Mouse (Mus musculus): ENCODE results near the gene Pdzd7. TPM values are rescaled to one million over a fixed set of nuclear protein-coding genes. Genes with fewer than 3 reads are reported as not detected.

Pdzd7 gene
- total and polyA plus RNA-seq, 2 experiments from 2014 or later = 2.9 to 5.9 TPM

DNA sequence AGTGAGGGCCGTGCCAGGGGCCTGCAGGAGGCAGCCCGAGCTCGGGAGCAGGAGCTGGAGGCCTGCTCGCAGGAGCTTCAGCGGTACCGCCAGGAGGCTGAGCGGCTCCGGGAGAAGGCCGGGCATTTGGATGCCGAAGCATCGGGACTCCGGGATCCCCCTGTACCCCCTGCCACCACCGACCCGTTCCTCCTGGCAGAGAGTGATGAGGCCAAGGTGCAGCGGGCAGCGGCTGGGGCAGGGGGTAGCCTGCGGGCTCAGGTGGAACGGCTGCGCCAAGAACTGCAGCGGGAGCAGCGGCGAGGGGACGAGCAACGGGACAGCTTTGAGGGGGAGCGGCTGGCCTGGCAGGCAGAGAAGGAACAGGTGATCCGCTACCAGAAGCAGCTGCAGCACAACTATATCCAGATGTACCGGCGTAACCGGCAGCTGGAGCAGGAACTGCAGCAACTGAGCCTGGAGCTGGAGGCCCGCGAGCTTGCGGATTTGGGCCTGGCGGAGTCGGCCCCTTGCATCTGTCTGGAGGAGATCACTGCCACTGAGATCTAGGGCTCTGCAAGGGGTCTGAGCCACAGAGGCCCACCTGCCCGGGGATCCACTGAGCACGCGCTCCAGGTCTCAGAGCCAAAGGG is 19.5 kb downstream of the Pdzd7 start:
- H3K4me2 ChIP-seq (ENCODE audit: low read depth, low read length, poor library complexity, severe bottlenecking) = no peak overlapping the region
- no peak for DNase-seq (ENCODE audit: low spot score)
- H3K27me3 ChIP-seq (ENCODE audit: insufficient read depth, low read length) = no peaks in the 10 kb centered on the region
- no peak overlapping the region for H3K4me3 ChIP-seq (ENCODE audit: low read depth, low read length)
- no peak overlapping the region for H3K27ac ChIP-seq (ENCODE audit: low read depth, low read length)
- no peak for ATAC-seq (ENCODE audit: low FRiP score)
- H3K9ac ChIP-seq (replicated peaks; ENCODE audit: low read length, poor library complexity, severe bottlenecking) = no peak overlapping the region
- H3K36me3 ChIP-seq (ENCODE audit: insufficient read depth, low read length) = peaks cover 24% of the 10 kb centered on the region
- TF ChIP-seq CTCF (IDR thresholded peaks at IDR 0.05) = no peak
- H3K4me1 ChIP-seq (ENCODE audit: insufficient read depth, low read length) = no peaks in the 10 kb centered on the region
- 90% methylated on average over 37 of the region's 37 CpGs for WGBS
- no peaks in the 10 kb centered on the region for H3K9me3 ChIP-seq (ENCODE audit: low read length)

GRCm38 (mm10) chr19:45024775-45025174 is 20.7 kb downstream of the Pdzd7 start:
- no peaks in the 10 kb centered on the region for H3K4me1 ChIP-seq (ENCODE audit: insufficient read depth, low read length)
- no peaks in the 10 kb centered on the region for H3K27me3 ChIP-seq (ENCODE audit: insufficient read depth, low read length)
- no peaks in the 10 kb centered on the region for H3K9me3 ChIP-seq (ENCODE audit: low read length)
- no peak overlapping the region for H3K27ac ChIP-seq (ENCODE audit: low read depth, low read length)
- peaks cover 24% of the 10 kb centered on the region for H3K36me3 ChIP-seq (ENCODE audit: insufficient read depth, low read length)
- no peak for DNase-seq (ENCODE audit: low spot score)
- TF ChIP-seq CTCF (IDR thresholded peaks at IDR 0.05) = no peak
- no peak overlapping the region for H3K9ac ChIP-seq (replicated peaks; ENCODE audit: low read length, poor library complexity, severe bottlenecking)
- no peak overlapping the region for H3K4me2 ChIP-seq (ENCODE audit: low read depth, low read length, poor library complexity, severe bottlenecking)
- 92% methylated on average over 20 of the region's 20 CpGs for WGBS
- no peak for ATAC-seq (ENCODE audit: low FRiP score)
- H3K4me3 ChIP-seq (ENCODE audit: low read depth, low read length) = no peak overlapping the region

- peaks cover 24% of the 10 kb centered on the region for H3K36me3 ChIP-seq (ENCODE audit: insufficient read depth, low read length)
- 85% methylated on average over 11 of the region's 11 CpGs for WGBS
- H3K27ac ChIP-seq (ENCODE audit: low read depth, low read length) = no peak overlapping the region
- H3K4me2 ChIP-seq (ENCODE audit: low read depth, low read length, poor library complexity, severe bottlenecking) = no peak overlapping the region
- H3K4me3 ChIP-seq (ENCODE audit: low read depth, low read length) = no peak overlapping the region
- no peak for TF ChIP-seq CTCF (IDR thresholded peaks at IDR 0.05)
- ATAC-seq (ENCODE audit: low FRiP score) (no peak), DNase-seq (ENCODE audit: low spot score) (no peak)
- H3K9me3 ChIP-seq (ENCODE audit: low read length) = no peaks in the 10 kb centered on the region
- H3K4me1 ChIP-seq (ENCODE audit: insufficient read depth, low read length) = no peaks in the 10 kb centered on the region
- no peak overlapping the region for H3K9ac ChIP-seq (replicated peaks; ENCODE audit: low read length, poor library complexity, severe bottlenecking)
- H3K27me3 ChIP-seq (ENCODE audit: insufficient read depth, low read length) = no peaks in the 10 kb centered on the region
These were observed 21.5 kb downstream of the Pdzd7 start for GRCm38 (mm10) chr19:45023993-45024392.

DNA sequence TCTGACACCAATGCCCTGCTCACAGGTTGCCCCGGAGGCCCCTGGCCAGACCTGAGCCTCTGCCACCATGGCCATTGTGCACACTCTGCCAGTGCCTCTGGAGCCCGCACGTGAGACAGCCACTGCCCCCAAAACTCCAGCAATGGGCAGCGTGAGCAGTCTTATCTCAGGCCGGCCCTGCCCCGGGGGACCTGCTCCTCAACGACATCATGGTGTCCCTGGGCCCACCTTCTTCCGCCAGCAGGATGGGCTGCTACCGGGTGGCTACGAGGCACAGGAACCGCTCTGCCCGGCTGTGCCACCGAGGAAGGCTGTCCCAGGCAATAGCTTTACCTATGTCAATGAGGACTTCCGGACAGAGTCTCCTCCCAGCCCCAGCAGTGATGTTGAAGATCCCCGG is 24.2 kb downstream of the Pdzd7 start:
- no peak overlapping the region; the same call in 1 of the 2 replicates for H3K9ac ChIP-seq (replicated peaks; ENCODE audit: low read length, poor library complexity, severe bottlenecking)
- no peak for ATAC-seq (ENCODE audit: low FRiP score)

GRCm38 (mm10) chr19:45020348-45020747 is 25.2 kb downstream of the Pdzd7 start:
- DNase-seq (ENCODE audit: low spot score) (no peak), ATAC-seq (ENCODE audit: low FRiP score) (no peak)
- H3K9ac ChIP-seq (replicated peaks; ENCODE audit: low read length, poor library complexity, severe bottlenecking) = no peak overlapping the region
- H3K4me2 ChIP-seq (ENCODE audit: low read depth, low read length, poor library complexity, severe bottlenecking) = 0 out of 2 replicates have a peak overlapping the region, but pooled peaks have one; percentile 0
- TF ChIP-seq CTCF (IDR thresholded peaks at IDR 0.05) = no peak
- WGBS = 69% methylated on average over 6 of the region's 6 CpGs
- H3K36me3 ChIP-seq (ENCODE audit: insufficient read depth, low read length) = peaks cover 5% of the 10 kb centered on the region; the same call in 1 of the 2 replicates
- H3K27ac ChIP-seq (ENCODE audit: low read depth, low read length) = no peak overlapping the region
- no peak overlapping the region for H3K4me3 ChIP-seq (ENCODE audit: low read depth, low read length)
- peaks cover 8% of the 10 kb centered on the region for H3K4me1 ChIP-seq (ENCODE audit: insufficient read depth, low read length)
- H3K9me3 ChIP-seq (ENCODE audit: low read length) = no peaks in the 10 kb centered on the region
- H3K27me3 ChIP-seq (ENCODE audit: insufficient read depth, low read length) = no peaks in the 10 kb centered on the region

More for the DNA sequence above, 24.2 kb downstream of the Pdzd7 start:
- Histone ChIP-seq H3K36me3 (ENCODE audit: insufficient read depth, low read length) (peaks cover 15% of the 10 kb centered on the region), H3K4me2 (ENCODE audit: low read depth, low read length, poor library complexity, severe bottlenecking) (no peak overlapping the region), H3K4me3 (ENCODE audit: low read depth, low read length) (no peak overlapping the region), H3K27me3 (ENCODE audit: insufficient read depth, low read length) (no peaks in the 10 kb centered on the region), H3K9me3 (ENCODE audit: low read length) (no peaks in the 10 kb centered on the region), H3K27ac (ENCODE audit: low read depth, low read length) (no peak overlapping the region), H3K4me1 (ENCODE audit: insufficient read depth, low read length) (peaks cover under 1% of the 10 kb centered on the region; the same call in 1 of the 2 replicates)
- TF ChIP-seq CTCF (IDR thresholded peaks at IDR 0.05) = no peak
- no peak for DNase-seq (ENCODE audit: low spot score)
- WGBS = 91% methylated on average over 15 of the region's 15 CpGs

DNA sequence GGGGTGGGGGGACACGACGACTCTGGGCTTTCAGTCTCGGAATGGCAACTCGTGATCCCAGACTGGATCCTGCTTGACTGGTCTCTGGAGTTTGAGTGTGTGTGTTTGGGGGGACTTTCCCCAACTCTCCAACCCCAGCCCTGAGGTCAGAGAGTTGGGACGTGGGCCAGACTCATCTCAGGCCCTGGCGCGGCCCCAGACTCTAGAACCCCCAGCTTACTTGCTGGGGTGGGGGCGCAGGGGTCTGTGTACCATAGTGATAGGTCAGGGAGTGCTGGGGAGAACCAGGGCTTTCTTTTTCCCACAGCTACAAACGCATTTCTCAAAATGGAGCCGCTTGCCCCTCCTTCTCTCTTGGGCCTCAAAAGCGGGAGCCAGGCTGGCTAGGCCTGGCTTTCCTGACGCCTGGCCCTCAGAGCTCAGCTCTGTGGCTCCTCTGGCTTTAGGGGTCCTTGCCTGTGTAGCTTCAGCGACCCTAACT is 27.1 kb downstream of the Pdzd7 start:
- peak; percentile 2; the same call in 1 of the 2 replicates for ATAC-seq (ENCODE audit: low FRiP score)
- Histone ChIP-seq H3K4me2 (ENCODE audit: low read depth, low read length, poor library complexity, severe bottlenecking) (peak overlapping the region; percentile 88), H3K27me3 (ENCODE audit: insufficient read depth, low read length) (no peaks in the 10 kb centered on the region), H3K27ac (ENCODE audit: low read depth, low read length) (peak overlapping the region; percentile 82), H3K36me3 (ENCODE audit: insufficient read depth, low read length) (no peaks in the 10 kb centered on the region; the same call in 1 of the 2 replicates), H3K4me3 (ENCODE audit: low read depth, low read length) (peak overlapping the region; percentile 72), H3K9ac (replicated peaks; ENCODE audit: low read length, poor library complexity, severe bottlenecking) (peak overlapping the region; percentile 69), H3K4me1 (ENCODE audit: insufficient read depth, low read length) (peaks cover 15% of the 10 kb centered on the region), H3K9me3 (ENCODE audit: low read length) (no peaks in the 10 kb centered on the region)
- WGBS = 0% methylated on average over 12 of the region's 13 CpGs
- no peak for TF ChIP-seq CTCF (IDR thresholded peaks at IDR 0.05)
- DNase-seq (ENCODE audit: low spot score) = no peak

Measured in midbrain, postnatal 0 days (tissue).